Mouse (Mus musculus) telencephalon, adult 2 months (tissue): Measurements from ENCODE around the gene D830030K20Rik.
"Not testable (repeated sequence)": the region's sequence is repeated elsewhere in the genome, so short reads cannot be mapped to it uniquely, and the experiment has no call there.

Experiments used
- DNase-seq: peaks from one replicate; pipeline ENCODE4 v3.0.0-alpha.2; 2011; ENCODE audit warnings: low read depth, low spot score

D830030K20Rik gene

DNA sequence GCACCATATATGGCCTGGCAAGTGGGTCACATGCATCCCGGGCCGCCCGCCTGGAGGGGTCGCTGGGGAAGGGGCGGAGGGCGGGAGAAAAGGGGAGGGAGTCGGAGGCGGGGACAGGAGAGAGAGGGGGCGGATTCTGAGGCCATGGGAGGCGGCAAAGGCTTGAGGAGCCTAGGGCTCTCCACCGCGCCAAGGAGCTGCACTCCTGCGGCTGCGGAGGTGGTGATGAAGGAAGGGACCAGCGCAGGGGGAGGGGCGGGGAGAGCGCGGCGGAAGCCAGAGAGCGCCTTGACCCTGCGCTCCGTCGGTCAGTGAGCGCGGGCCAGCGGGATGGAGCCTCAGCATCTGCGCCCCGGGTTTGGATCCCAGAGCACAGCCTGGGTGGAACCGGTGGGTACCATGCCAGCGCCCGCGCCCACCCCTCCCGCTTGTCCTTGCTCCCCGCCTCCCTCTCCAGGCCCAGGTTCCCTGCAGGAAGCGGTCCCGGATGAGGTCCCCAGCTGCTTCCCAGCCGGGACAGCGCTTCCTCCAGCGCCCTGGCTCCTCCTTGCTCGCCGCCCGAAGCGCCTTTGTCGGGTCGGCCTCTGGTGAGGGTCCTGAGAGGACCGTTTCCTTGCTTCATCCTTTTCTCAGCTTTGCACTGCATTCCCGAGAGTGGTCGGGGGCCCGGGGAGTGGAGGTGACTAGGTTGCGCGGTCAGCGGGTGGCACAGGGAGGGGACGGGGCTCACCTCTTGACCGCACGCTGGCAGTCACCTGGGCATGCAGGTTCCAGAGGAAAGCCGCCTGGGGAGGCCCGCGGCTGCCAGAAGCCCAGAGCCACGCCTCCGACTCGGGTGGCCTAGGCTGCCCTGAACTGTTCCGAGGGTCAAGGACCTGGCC, at the start of gene D830030K20Rik:
D830030K20Rik (plus strand) TSS at position 217 of the 881 bp plus-strand sequence.
- DNase-seq, result not testable (repeated sequence)

GRCm38 (mm10) chr14:3187955-3188354, 20.3 kb upstream of the D830030K20Rik start, which contains the start of gene Gm5795:
Gm5795 (plus strand) TSS chr14:3188255.
- not testable (repeated sequence) for DNase-seq

- not testable (repeated sequence) for DNase-seq
Measured at GRCm38 (mm10) chr14:3209367-3209766, 1.1 kb downstream of the D830030K20Rik start.

DNA sequence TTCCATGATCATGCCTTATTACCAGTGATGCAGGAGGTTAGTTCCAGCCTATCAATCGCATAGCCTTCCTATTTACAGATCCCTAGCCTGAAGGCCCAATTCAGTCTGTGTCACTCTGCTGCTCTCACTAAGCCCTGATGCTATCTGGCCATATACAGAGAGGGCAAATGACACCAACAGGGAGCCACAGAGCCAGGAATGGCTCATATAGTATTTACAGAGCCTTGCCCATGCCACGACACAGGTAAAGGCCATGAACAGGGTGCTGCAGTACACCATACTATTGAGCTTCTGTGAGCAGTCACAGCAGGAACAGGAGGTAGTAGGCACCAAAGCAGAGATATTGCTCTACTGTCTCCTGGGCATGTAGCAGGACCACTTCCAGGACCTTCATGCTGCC, 54.2 kb downstream of the D830030K20Rik start:
- DNase-seq, result not testable (repeated sequence)
